Mouse (Mus musculus) ES-E14 (cell line): ENCODE measurements around the gene Kank4. TPM values are rescaled to one million over a fixed set of nuclear protein-coding genes. Genes with fewer than 3 reads are reported as not detected.

Experiments used
- DNase-seq: peaks from one replicate; pipeline ENCODE4 v3.0.0-alpha.2; 2013; ENCODE audit warnings: low read depth, low spot score
- H3K27ac ChIP-seq: 2 replicates; pipeline ENCODE4 v1.5.1; 2012; ENCODE audit warnings: low read depth, mild to moderate bottlenecking, low read length, moderate library complexity, mixed read lengths; ENCODE audit not compliant: poor library complexity, insufficient read depth, severe bottlenecking
- H3K36me3 ChIP-seq: 2 replicates; pipeline ENCODE4 v1.6.1; 2012; ENCODE audit warnings: mild to moderate bottlenecking, low read length, moderate library complexity, mixed read lengths; ENCODE audit not compliant: control insufficient read depth, poor library complexity, insufficient read depth, severe bottlenecking
- H3K4me1 ChIP-seq, 2 experiments: fragments of 150-350 bp in 1 of 2; sonication (generic) in 1 of 2; 2 replicates each; pipeline ENCODE4 v1.6.1; 2012; ENCODE audit warnings: low read length in 2 of 2, mild to moderate bottlenecking in 1 of 2, mixed read lengths in 1 of 2; ENCODE audit not compliant: control insufficient read depth in 2 of 2, insufficient read depth in 2 of 2, poor library complexity in 1 of 2
- H3K4me3 ChIP-seq, 2 experiments: fragments of 150-350 bp in 1 of 2; sonication (generic) in 1 of 2; 2 replicates each; pipeline ENCODE4 v1.5.1; 2012; ENCODE audit warnings: low read length in 2 of 2, low read depth in 1 of 2, mild to moderate bottlenecking in 1 of 2, mixed read lengths in 1 of 2; ENCODE audit not compliant: insufficient read depth in 1 of 2, poor library complexity in 1 of 2, severe bottlenecking in 1 of 2
- H3K9ac ChIP-seq: 2 replicates; pipeline ENCODE4 v1.6.1; 2012; ENCODE audit warnings: low read depth, mild to moderate bottlenecking, low read length, mixed read lengths; ENCODE audit not compliant: poor library complexity, insufficient read depth, severe bottlenecking
- H3K9me3 ChIP-seq: fragments of 150-350 bp; sonication (generic); 2 replicates; pipeline ENCODE4 v1.6.1; 2012; ENCODE audit warnings: low read depth, mild to moderate bottlenecking, low read length; ENCODE audit not compliant: control insufficient read depth, insufficient read depth
- CHD2 ChIP-seq: IDR thresholded peaks from 2 replicates; pipeline ENCODE4 v1.6.1; 2014; ENCODE audit warnings: mild to moderate bottlenecking, low read depth, low read length, inconsistent platforms
- HCFC1 ChIP-seq: IDR thresholded peaks from 2 replicates; pipeline ENCODE4 v1.6.1; 2012; ENCODE audit warnings: low read length, inconsistent platforms, borderline replicate concordance; ENCODE audit not compliant: insufficient read depth
- MAFK ChIP-seq: IDR thresholded peaks from 2 replicates; pipeline ENCODE4 v1.6.1; 2014; ENCODE audit warnings: mild to moderate bottlenecking, low read depth, low read length, inconsistent platforms; ENCODE audit not compliant: insufficient read depth
- ZC3H11A ChIP-seq: IDR thresholded peaks from 2 replicates; pipeline ENCODE4 v1.6.1; 2012; ENCODE audit warnings: low read depth, mild to moderate bottlenecking, inconsistent platforms, low read length, borderline replicate concordance
- ZNF384 ChIP-seq: IDR thresholded peaks from 2 replicates; pipeline ENCODE4 v1.6.1; 2012; ENCODE audit warnings: low read depth, low read length, inconsistent platforms
- in situ Hi-C, 2 experiments: fragments of 600-800 bp; cut with MboI; formaldehyde crosslinking; loops; one replicate each; pipeline ENCODE4 v1.15.1; 2025; ENCODE audit warnings: low sequenced_read_pairs in 2 of 2, inconsistent platforms in 1 of 2; ENCODE audit not compliant: unreplicated experiment in 2 of 2
- total RNA-seq: library from RNA; depleted of rRNA; stranded (reverse); fragments of 300-350 nt; gene quantifications from 2 replicates; pipeline ENCODE4 v1.2.3, GENCODE M21; 2012

Kank4 gene
- total RNA-seq, 1 experiment, result 5.4 TPM

GRCm38 (mm10) chr4:98837715-98838505 lies 20.6 kb upstream of the Kank4 start:
- peaks cover 9 to 12% of the 10 kb centered on the region in 2 experiments; a peak in 3 of 4 replicates for H3K4me1 ChIP-seq
- H3K9ac ChIP-seq, result no peak overlapping the region
- H3K36me3 ChIP-seq, result no peaks in the 10 kb centered on the region
- H3K27ac ChIP-seq, result no peak overlapping the region
- no peaks in the 10 kb centered on the region for H3K9me3 ChIP-seq
- H3K4me3 ChIP-seq, result no peak overlapping the region
- TF ChIP-seq CHD2, result no peak
- TF ChIP-seq MAFK, result no peak
- TF ChIP-seq ZC3H11A, result no peak
- in situ Hi-C loops, result no loop called here
- no peak for DNase-seq

DNA sequence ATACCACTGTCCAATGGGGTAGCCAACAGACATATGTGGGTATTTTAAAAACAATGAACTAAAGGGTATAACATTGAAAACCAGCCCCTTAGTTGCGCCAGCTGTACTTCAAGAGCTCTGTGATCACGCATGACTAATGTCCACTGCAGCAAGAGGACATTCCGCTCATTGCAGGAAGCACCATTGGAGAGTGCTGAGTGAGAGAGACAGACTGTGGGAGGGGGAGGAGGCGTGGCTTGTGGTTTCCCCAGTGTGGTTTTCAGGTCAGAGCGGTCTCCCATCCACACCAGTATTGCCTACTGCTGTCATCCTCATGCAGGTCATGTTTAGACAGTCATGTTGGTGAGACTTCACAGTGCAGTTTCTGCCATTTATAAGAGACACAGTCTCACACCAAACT lies 19.2 kb upstream of the Kank4 start:
- no peak for DNase-seq
- no peaks in the 10 kb centered on the region for H3K9me3 ChIP-seq
- no peak overlapping the region for H3K9ac ChIP-seq
- no peak overlapping the region for H3K4me3 ChIP-seq
- H3K36me3 ChIP-seq, result no peaks in the 10 kb centered on the region
- H3K27ac ChIP-seq, result no peak overlapping the region
- H3K4me1 ChIP-seq, result peaks cover 7 to 9% of the 10 kb centered on the region in 2 experiments; a peak in 2 of 4 replicates
- TF ChIP-seq ZNF384, result no peak
- TF ChIP-seq ZC3H11A, result no peak
- no peak for TF ChIP-seq CHD2
- no peak for TF ChIP-seq MAFK
- no peak for TF ChIP-seq HCFC1
- in situ Hi-C loops, result no loop called here

- no peak for DNase-seq
- Histone ChIP-seq H3K9ac (no peak overlapping the region), H3K36me3 (no peaks in the 10 kb centered on the region), H3K4me1 (peaks cover 0 to 4% of the 10 kb centered on the region in 2 experiments; a peak in 1 of 4 replicates), H3K9me3 (no peaks in the 10 kb centered on the region), H3K27ac (no peak overlapping the region), H3K4me3 (no peak overlapping the region)
- TF ChIP-seq HCFC1, result no peak
- TF ChIP-seq ZNF384, result no peak
- TF ChIP-seq ZC3H11A, result no peak
- TF ChIP-seq MAFK, result no peak
- no peak for TF ChIP-seq CHD2
- in situ Hi-C loops, result no loop called here
These were observed 17.4 kb upstream of the Kank4 start for GRCm38 (mm10) chr4:98834782-98835181.

GRCm38 (mm10) chr4:98831726-98832125 lies 14.4 kb upstream of the Kank4 start:
- Histone ChIP-seq H3K36me3 (no peaks in the 10 kb centered on the region), H3K9me3 (no peaks in the 10 kb centered on the region), H3K4me1 (peaks cover 0 to 6% of the 10 kb centered on the region in 2 experiments; a peak in 2 of 4 replicates), H3K4me3 (no peak overlapping the region), H3K9ac (no peak overlapping the region), H3K27ac (no peak overlapping the region)
- no peak for DNase-seq
- no peak for TF ChIP-seq CHD2
- TF ChIP-seq HCFC1, result no peak
- no peak for TF ChIP-seq ZC3H11A
- no peak for TF ChIP-seq MAFK
- TF ChIP-seq ZNF384, result no peak
- in situ Hi-C loops, result no loop called here
